Mouse (Mus musculus) hindbrain, embryonic 14.5 days (tissue): Measurements from ENCODE around the gene Cfap54. TPM values are rescaled to one million over a fixed set of nuclear protein-coding genes. Genes with fewer than 3 reads are reported as not detected.

Source experiments
- ATAC-seq: fragments of 200-750 bp; cut with Nextera tagmentation; 2 replicates; pipeline ENCODE4 v1.8.0; 2017; ENCODE audit warnings: moderate number of reproducible peaks, mild to moderate bottlenecking, moderate TSS enrichment, moderate library complexity; ENCODE audit not compliant: low FRiP score
- DNase-seq: peaks from one replicate; pipeline ENCODE4 v3.0.0-alpha.2; 2015; ENCODE audit warnings: low spot score
- H3K27ac ChIP-seq: fragments of 300-500 bp; sonication (generic); 2 replicates; pipeline ENCODE4 v1.5.1; 2014; ENCODE audit warnings: mild to moderate bottlenecking, moderate library complexity
- H3K27me3 ChIP-seq: fragments of 300-500 bp; sonication (generic); 2 replicates; pipeline ENCODE4 v1.6.1; 2014; ENCODE audit warnings: mild to moderate bottlenecking, low read length, mixed read lengths; ENCODE audit not compliant: control insufficient read depth, insufficient read depth
- H3K36me3 ChIP-seq: fragments of 300-500 bp; sonication (generic); replicated peaks from 2 replicates; pipeline ENCODE4 v1.6.1; 2014; ENCODE audit not compliant: control insufficient read depth, insufficient read depth
- H3K4me1 ChIP-seq: fragments of 300-500 bp; sonication (generic); replicated peaks from 2 replicates; pipeline ENCODE4 v1.6.1; 2014; ENCODE audit warnings: antibody characterized with exemption, low read length, mixed read lengths; ENCODE audit not compliant: control insufficient read depth, insufficient read depth
- H3K4me2 ChIP-seq: fragments of 300-500 bp; sonication (generic); replicated peaks from 2 replicates; pipeline ENCODE4 v1.6.1; 2014; ENCODE audit warnings: mild to moderate bottlenecking, moderate library complexity
- H3K4me3 ChIP-seq: fragments of 300-500 bp; sonication (generic); replicated peaks from 2 replicates; pipeline ENCODE4 v1.5.1; 2014; ENCODE audit warnings: mild to moderate bottlenecking, low read length
- H3K9ac ChIP-seq: fragments of 300-500 bp; sonication (generic); 2 replicates; pipeline ENCODE4 v1.6.1; 2014
- H3K9me3 ChIP-seq: fragments of 300-500 bp; sonication (generic); 2 replicates; pipeline ENCODE4 v1.6.1; 2016; ENCODE audit warnings: low read length; ENCODE audit not compliant: control insufficient read depth
- WGBS: fragments of 180-500 bp; shearing (Covaris S2); extraction: QIAGEN DNeasy Blood & Tissue Kit; methylation state at CpG from one replicate; pipeline ENCODE4 v1.1.7; 2014; 5-methylcytosine and 5-hydroxymethylcytosine counted together
- polyA plus RNA-seq: library from polyadenylated mRNA; unstranded; fragments of >200 nt; fragmentation: Nextera tagmentation; extraction: Ambion mirVana; gene quantifications from 2 replicates; pipeline ENCODE4 v1.2.1, GENCODE M21; 2014

Gene Cfap54
- polyA plus RNA-seq, 1 experiment from 2014 or later, result 3.6 TPM

DNA sequence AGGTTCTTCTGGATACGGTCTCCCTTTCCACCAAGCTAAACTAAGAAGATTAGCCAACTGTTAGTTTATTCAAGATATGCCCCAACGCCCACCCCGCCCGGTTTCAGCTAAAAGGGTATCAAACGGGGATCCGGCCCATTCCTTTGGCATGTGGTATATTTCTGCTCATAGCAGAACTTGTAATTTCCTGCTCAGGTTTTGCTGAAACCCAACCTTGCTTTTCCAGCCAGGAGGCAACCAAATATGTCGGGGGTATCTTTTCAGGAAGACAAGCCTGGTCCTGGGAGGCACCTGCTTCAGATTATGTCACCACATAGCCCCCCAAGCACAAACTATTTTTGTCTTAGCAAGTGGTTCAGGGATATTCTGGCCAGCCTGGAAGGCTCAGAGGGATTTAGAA lies 6.1 kb upstream of the Cfap54 start:
- H3K36me3 ChIP-seq, result no peaks in the 10 kb centered on the region
- no peak for ATAC-seq
- no peak overlapping the region for H3K27ac ChIP-seq
- WGBS, result 92% methylated on average over 7 of the region's 7 CpGs
- H3K4me1 ChIP-seq, result peaks cover 16% of the 10 kb centered on the region
- no peak overlapping the region for H3K9ac ChIP-seq
- no peaks in the 10 kb centered on the region for H3K9me3 ChIP-seq
- H3K27me3 ChIP-seq, result no peaks in the 10 kb centered on the region
- DNase-seq, result no peak
- no peak overlapping the region for H3K4me2 ChIP-seq
- no peak overlapping the region for H3K4me3 ChIP-seq

DNA sequence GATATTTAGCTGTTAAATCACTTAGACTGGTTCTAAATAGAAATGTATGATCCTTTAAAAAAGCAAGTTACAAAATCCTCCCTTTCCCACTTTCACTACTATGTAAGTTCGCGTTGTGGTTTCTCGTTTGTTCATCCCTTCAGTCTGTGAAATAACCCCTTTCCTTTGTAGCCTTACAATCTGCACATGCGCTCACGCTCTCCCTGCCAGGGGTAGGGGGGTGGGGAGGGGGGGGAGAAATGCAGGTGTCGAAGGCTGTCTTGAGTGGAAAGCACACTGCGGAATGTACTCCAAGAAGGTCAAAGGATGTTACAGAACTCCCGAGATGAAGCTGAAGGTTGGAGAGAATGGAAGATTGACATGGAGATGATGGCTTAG lies 2.5 kb upstream of the Cfap54 start:
- peak overlapping the region; percentile 75 for H3K27ac ChIP-seq
- ATAC-seq, result no peak
- peak; percentile 27 for DNase-seq
- peak overlapping the region; percentile 47; the same call in 1 of the 2 replicates for H3K4me2 ChIP-seq
- H3K4me1 ChIP-seq, result peaks cover 24% of the 10 kb centered on the region
- H3K9ac ChIP-seq, result no peak overlapping the region
- no peaks in the 10 kb centered on the region for H3K9me3 ChIP-seq
- no peaks in the 10 kb centered on the region for H3K36me3 ChIP-seq
- no peak overlapping the region for H3K4me3 ChIP-seq
- 34% methylated on average over 8 of the region's 8 CpGs for WGBS
- H3K27me3 ChIP-seq, result no peaks in the 10 kb centered on the region

DNA sequence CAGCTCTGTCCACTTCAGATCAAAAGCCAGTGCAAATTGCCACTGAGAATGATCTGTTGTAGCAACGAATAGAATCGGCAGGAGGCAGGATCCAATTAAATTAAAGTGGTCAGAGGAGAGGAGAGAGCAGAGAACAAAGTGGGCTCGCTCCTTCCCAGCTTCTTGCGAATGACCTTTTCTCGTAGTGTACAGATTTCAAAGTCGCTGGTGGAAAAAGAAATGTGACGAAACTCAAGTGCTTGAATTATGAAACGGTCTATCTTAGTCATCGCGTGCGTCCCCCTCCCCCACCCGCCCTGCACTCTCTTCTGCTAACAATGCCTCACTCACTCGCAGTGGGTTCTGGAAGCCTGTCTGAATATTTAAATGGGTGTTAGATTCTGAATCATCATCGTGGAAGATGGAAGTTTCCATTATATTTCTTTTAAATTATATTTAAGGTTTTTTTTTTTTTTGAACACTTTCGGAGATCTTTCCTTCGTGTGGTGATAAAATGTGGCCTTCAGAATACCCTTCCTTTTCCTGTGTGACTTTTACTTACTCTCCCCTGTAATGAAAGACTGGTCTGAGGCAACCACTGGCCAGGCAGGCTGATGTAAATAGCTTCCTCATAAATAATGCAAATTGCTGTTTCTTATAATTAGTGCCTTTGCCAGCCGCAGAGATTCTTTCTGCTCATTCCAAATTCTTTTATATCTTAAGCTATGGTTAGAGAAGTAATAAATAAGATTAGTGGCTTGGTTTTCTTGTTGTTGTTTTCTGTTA lies 2.0 kb upstream of the Cfap54 start:
- Histone ChIP-seq H3K27ac (peak overlapping the region; percentile 75), H3K4me1 (peaks cover 24% of the 10 kb centered on the region), H3K4me3 (peak overlapping the region; percentile 21), H3K9ac (peak overlapping the region; percentile 35; the same call in 1 of the 2 replicates), H3K9me3 (no peaks in the 10 kb centered on the region), H3K36me3 (no peaks in the 10 kb centered on the region), H3K4me2 (peak overlapping the region; percentile 47), H3K27me3 (no peaks in the 10 kb centered on the region)
- ATAC-seq (0 out of 2 replicates have a peak, but pooled peaks have one; percentile 32), DNase-seq (peak; percentile 64)
- 4% methylated on average over 17 of the region's 17 CpGs for WGBS

DNA sequence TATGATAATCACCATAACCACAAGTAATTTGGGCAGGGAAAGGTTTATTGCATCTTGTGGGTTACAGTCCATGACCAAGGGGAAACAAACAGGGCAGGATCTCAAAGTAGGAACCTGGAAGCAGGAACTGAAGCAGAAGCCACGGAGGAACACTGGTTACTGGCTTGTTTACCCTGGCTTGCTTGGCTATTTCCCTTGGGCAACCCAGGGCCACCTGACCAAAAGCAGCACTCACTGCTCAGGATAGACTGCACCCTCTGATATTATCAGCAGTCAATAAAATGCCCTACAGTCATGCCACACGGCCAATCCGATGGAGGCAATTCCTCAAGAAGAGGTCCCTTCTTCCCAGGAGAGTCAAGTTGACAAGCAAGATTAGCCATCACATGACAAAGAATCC lies 1.9 kb downstream of the Cfap54 start:
- 91% methylated on average over 3 of the region's 3 CpGs for WGBS
- no peaks in the 10 kb centered on the region for H3K27me3 ChIP-seq
- no peak for ATAC-seq

DNA sequence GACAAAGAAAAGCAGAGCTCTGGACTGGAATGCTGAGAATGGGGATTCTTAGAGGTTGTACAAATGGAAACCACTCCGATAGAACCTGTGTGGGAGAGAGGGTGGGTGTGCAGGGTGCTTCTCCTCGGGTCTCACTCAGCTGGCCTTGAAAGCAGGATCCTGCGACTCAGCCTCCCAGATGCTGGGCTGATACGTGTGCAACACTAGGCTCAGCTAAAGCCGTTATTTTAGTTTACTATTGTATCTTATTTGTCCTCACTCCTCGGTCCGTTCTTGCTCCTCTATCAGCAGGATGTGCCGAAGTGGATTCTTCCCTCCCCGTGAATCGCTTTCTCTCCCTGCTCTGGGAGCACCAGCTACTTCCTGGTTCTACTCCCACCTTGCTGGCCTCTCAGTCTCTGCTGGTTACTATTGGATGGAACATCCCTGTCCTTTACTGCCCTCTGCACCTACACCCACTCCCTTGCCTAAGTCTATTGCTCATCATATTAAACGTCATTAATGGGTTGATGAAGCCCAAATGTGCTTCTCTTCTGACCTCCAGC lies 3.4 kb downstream of the Cfap54 start:
- Histone ChIP-seq H3K4me3 (no peak overlapping the region), H3K4me1 (peaks cover 12% of the 10 kb centered on the region; the same call in 1 of the 2 replicates), H3K27ac (no peak overlapping the region), H3K9me3 (no peaks in the 10 kb centered on the region), H3K9ac (no peak overlapping the region), H3K27me3 (no peaks in the 10 kb centered on the region), H3K4me2 (no peak overlapping the region), H3K36me3 (no peaks in the 10 kb centered on the region)
- WGBS, result 81% methylated on average over 11 of the region's 11 CpGs
- ATAC-seq (no peak), DNase-seq (no peak)

More for the DNA sequence above, 1.9 kb downstream of the Cfap54 start:
- H3K4me3 ChIP-seq, result no peak overlapping the region
- no peak overlapping the region for H3K9ac ChIP-seq
- H3K36me3 ChIP-seq, result no peaks in the 10 kb centered on the region
- H3K9me3 ChIP-seq, result no peaks in the 10 kb centered on the region
- no peak overlapping the region for H3K27ac ChIP-seq
- no peak for DNase-seq
- H3K4me2 ChIP-seq, result no peak overlapping the region
- peaks cover 24% of the 10 kb centered on the region for H3K4me1 ChIP-seq

DNA sequence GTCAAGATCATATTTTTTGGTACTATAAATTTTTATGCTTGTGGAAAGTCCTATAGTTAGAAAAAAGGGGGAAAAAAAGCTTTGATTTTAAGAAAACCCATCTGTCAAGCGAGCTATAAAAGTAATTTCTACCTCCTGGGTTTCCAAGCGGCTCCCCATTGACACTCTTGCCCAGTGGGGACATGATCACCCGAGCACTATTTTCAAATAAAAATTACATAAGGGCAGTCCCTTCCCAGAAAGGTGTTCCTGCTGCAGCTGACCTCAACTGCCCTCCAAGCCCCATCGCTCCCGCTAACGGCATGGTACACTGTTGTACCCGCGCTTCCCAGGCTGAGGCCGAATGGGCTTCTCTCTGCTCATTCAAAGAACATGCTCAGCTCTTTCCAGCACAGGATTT lies 5.0 kb downstream of the Cfap54 start:
- no peak overlapping the region for H3K4me3 ChIP-seq
- ATAC-seq (no peak), DNase-seq (no peak)
- H3K4me1 ChIP-seq, result 0 out of 2 replicates have a peak, but pooled peaks cover 4% of the 10 kb centered on the region
- no peak overlapping the region for H3K4me2 ChIP-seq
- no peak overlapping the region for H3K9ac ChIP-seq
- H3K36me3 ChIP-seq, result no peaks in the 10 kb centered on the region
- WGBS, result 86% methylated on average over 9 of the region's 9 CpGs
- no peak overlapping the region for H3K27ac ChIP-seq
- no peaks in the 10 kb centered on the region for H3K9me3 ChIP-seq
- H3K27me3 ChIP-seq, result no peaks in the 10 kb centered on the region

DNA sequence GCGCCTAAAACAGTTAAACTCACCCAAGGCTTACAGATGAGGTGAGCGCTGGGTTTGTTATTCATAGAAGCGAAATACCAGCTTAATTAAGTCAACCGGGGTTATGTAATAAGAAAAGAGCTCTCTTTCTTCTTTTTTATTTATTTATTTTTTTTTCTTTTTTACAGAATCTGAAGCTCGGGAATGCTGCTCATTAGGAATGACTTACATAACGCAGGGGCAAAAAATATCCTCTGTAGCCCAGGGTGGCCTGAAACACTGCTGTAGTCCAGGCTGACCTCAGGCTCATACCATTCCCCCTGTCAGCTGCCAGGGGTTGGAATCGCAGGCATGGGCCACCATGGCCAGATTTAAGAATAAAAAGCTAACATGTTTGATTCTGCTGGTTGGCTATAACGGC lies 5.6 kb downstream of the Cfap54 start:
- no peak for ATAC-seq
- no peak overlapping the region for H3K27ac ChIP-seq
- 0 out of 2 replicates have a peak, but pooled peaks cover under 1% of the 10 kb centered on the region for H3K4me1 ChIP-seq
- no peaks in the 10 kb centered on the region for H3K27me3 ChIP-seq
- H3K9ac ChIP-seq, result no peak overlapping the region
- no peaks in the 10 kb centered on the region for H3K9me3 ChIP-seq
- no peak for DNase-seq
- no peak overlapping the region for H3K4me3 ChIP-seq
- 75% methylated on average over 8 of the region's 8 CpGs for WGBS
- H3K36me3 ChIP-seq, result no peaks in the 10 kb centered on the region
- H3K4me2 ChIP-seq, result no peak overlapping the region

DNA sequence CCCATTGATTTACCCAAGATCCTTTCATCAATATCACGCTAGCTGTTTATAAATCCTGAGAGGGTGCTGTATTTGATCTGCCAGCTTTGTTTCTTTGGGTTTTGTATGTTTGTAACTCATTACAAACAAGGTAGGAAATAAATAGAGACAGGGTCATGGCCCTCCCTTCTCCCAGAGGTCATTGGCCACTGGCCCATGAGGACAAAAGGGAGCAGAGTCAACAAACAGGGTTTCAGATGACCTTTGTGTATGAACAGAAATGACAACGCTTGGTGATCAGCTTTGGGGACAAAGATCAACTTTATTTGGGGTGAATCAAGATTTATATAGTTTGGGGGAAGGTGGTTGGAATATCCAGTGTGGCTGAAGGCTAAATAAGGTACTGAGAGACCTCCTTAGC lies 8.6 kb downstream of the Cfap54 start:
- DNase-seq (no peak), ATAC-seq (no peak)
- Histone ChIP-seq H3K4me1 (no peaks in the 10 kb centered on the region), H3K4me2 (no peak overlapping the region), H3K9me3 (no peaks in the 10 kb centered on the region), H3K9ac (no peak overlapping the region), H3K4me3 (no peak overlapping the region), H3K27ac (no peak overlapping the region), H3K27me3 (no peaks in the 10 kb centered on the region), H3K36me3 (no peaks in the 10 kb centered on the region)
- WGBS, result 79% methylated on average over 2 of the region's 2 CpGs

DNA sequence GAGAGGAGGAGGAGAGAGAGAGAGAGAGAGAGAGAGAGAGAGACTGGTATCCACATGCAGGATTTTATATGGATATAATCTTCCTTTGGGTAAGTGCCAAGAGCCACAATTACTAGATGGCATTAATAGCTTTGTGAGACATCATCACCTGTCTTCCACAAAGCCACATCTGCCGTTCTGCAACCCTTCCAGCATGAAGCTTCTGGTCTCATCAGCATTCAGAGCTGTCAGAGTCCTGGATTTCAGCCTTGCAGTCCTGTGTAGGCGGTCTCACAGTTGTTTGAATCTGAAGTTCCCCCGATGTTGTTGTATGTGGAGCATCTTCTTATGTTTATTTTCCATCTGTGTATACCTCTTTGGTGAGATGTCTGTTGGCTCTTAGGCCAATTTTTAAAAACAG lies 9.7 kb downstream of the Cfap54 start:
- no peak overlapping the region for H3K9ac ChIP-seq
- DNase-seq (no peak), ATAC-seq (no peak)
- H3K27ac ChIP-seq, result no peak overlapping the region
- H3K36me3 ChIP-seq, result no peaks in the 10 kb centered on the region
- no peaks in the 10 kb centered on the region for H3K9me3 ChIP-seq
- no peak overlapping the region for H3K4me3 ChIP-seq
- 64% methylated on average over 3 of the region's 3 CpGs for WGBS
- H3K27me3 ChIP-seq, result no peaks in the 10 kb centered on the region
- no peak overlapping the region for H3K4me2 ChIP-seq
- H3K4me1 ChIP-seq, result no peaks in the 10 kb centered on the region
